Mouse (Mus musculus) limb, embryonic 13.5 days (tissue): ENCODE measurements around the gene Dclk3. TPM values are rescaled to one million over a fixed set of nuclear protein-coding genes. Genes with fewer than 3 reads are reported as not detected.
A peak's percentile ranks its signal among the peaks of the same experiment; 100 is the strongest.

Experiments used
- ATAC-seq: fragments of 200-750 bp; cut with Nextera tagmentation; 2 replicates; pipeline ENCODE4 v1.8.0; 2017; ENCODE audit warnings: low read depth, moderate number of reproducible peaks, moderate TSS enrichment; ENCODE audit not compliant: low FRiP score
- H3K27ac ChIP-seq: fragments of 300-500 bp; sonication (generic); 2 replicates; pipeline ENCODE4 v1.5.1; 2015; ENCODE audit warnings: inconsistent platforms, mild to moderate bottlenecking, moderate library complexity
- H3K27me3 ChIP-seq: fragments of 300-500 bp; sonication (generic); 2 replicates; pipeline ENCODE4 v1.6.1; 2015; ENCODE audit warnings: mild to moderate bottlenecking, inconsistent platforms
- H3K36me3 ChIP-seq: fragments of 300-500 bp; sonication (generic); 2 replicates; pipeline ENCODE4 v1.6.1; 2015; ENCODE audit warnings: inconsistent platforms, mild to moderate bottlenecking, moderate library complexity
- H3K4me1 ChIP-seq: fragments of 300-500 bp; sonication (generic); 2 replicates; pipeline ENCODE4 v1.6.1; 2015; ENCODE audit warnings: inconsistent platforms
- H3K4me2 ChIP-seq: fragments of 300-500 bp; sonication (generic); replicated peaks from 2 replicates; pipeline ENCODE4 v1.6.1; 2015; ENCODE audit warnings: inconsistent platforms, mild to moderate bottlenecking, moderate library complexity
- H3K4me3 ChIP-seq: fragments of 300-500 bp; sonication (generic); 2 replicates; pipeline ENCODE4 v1.5.1; 2015; ENCODE audit warnings: moderate library complexity, mild to moderate bottlenecking, inconsistent platforms
- H3K9ac ChIP-seq: fragments of 300-500 bp; sonication (generic); 2 replicates; pipeline ENCODE4 v1.6.1; 2015; ENCODE audit warnings: mild to moderate bottlenecking, inconsistent platforms
- H3K9me3 ChIP-seq: fragments of 300-500 bp; sonication (generic); 2 replicates; pipeline ENCODE4 v1.6.1; 2016; ENCODE audit warnings: inconsistent platforms
- WGBS: fragments of 180-500 bp; shearing (Covaris S2); methylation state at CpG from one replicate; pipeline ENCODE4 v1.1.7; 2015; 5-methylcytosine and 5-hydroxymethylcytosine counted together
- polyA plus RNA-seq: library from polyadenylated mRNA; unstranded; fragments of >200 nt; fragmentation: Nextera tagmentation; extraction: Ambion mirVana; gene quantifications from 2 replicates; pipeline ENCODE4 v1.2.1, GENCODE M21; 2015

Dclk3 gene
- 0.42 and 0.46 TPM in 2 replicates for polyA plus RNA-seq

DNA sequence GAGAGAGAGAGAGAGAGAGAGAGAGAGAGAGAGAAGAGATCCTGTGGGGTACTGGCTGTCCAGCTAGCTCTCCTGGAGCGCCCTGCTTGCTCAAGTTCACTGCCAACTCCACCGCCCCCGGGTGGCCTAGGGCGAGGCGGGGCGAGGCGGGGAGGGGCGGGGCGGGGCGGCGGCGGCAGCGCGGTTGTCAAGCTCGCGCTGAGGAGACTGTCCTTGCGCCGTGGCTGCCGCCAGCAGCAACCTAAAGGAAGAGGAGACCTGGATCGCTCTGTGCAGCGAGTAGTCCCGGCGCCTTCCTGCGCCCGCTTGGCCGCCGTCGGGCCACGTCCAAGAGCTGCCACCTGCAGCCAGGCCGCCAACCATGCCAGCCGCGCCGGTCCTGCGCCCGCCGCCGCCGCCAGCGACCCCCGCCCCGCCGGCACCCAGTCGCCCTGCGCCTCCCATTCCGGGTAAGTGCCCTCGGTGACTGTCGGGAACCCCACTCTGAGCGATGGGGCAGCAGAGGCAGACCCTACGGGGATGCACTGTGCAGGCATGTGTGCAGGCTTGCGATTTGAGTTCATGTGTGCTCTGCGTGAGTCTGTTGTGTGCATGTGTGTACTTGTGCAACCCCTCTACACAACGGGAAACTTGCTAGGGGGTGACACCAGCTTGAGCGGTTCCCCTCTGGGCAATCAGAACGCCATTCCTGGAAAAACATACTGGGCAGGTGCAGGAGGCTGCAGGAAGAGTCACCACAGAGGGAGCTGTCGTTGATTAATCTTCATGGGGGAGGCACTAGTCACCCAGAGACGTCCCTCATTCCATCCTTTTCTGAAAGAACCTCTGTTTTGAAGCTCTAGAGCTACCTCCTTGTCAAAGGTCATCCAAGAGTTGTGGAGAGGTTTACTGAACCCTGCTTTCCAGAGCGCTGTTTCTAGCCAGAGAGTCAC, at the start of gene Dclk3:
TSS of gene Dclk3 (plus strand) at position 178 of the 932 bp plus-strand sequence.
- Histone ChIP-seq H3K36me3 (no peaks in the 10 kb centered on the region), H3K4me3 (peak within 1 kb of the TSS; percentile 51), H3K27ac (no peak within 1 kb of the TSS), H3K27me3 (peaks cover 46% of the 10 kb centered on the region), H3K4me1 (peaks cover 8% of the 10 kb centered on the region), H3K9me3 (no peaks in the 10 kb centered on the region), H3K9ac (peak within 1 kb of the TSS; percentile 53), H3K4me2 (peak within 1 kb of the TSS; percentile 84)
- 6% methylated on average over 34 of the region's 57 CpGs for WGBS
- ATAC-seq = peak; percentile 59; the same call in 1 of the 2 replicates

DNA sequence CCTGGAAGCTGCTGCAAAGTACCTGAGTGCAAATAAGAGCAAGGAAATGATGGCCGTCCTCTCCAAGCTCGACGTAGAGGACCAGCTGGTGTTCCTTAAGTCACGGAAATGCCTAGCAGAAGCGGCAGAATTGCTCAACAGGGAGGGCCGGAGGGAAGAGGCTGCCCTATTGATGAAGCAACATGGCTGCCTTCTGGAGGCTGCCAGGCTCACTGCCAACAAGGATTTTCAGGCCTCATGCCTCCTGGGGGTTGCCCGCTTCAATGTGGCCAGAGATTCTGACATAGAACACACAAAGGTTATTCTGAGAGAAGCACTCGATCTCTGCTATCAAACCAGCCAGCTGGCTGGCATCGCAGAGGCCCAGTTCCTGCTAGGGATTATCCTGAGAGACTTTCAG, 48.9 kb upstream of the Dclk3 start:
- no peaks in the 10 kb centered on the region for H3K36me3 ChIP-seq
- H3K4me3 ChIP-seq = no peak overlapping the region
- H3K4me1 ChIP-seq = no peaks in the 10 kb centered on the region; the same call in 1 of the 2 replicates
- WGBS = 80% methylated on average over 9 of the region's 9 CpGs
- ATAC-seq = no peak
- H3K27me3 ChIP-seq = no peaks in the 10 kb centered on the region
- no peak overlapping the region for H3K4me2 ChIP-seq
- H3K9me3 ChIP-seq = no peaks in the 10 kb centered on the region
- no peak overlapping the region for H3K9ac ChIP-seq
- no peak overlapping the region for H3K27ac ChIP-seq

DNA sequence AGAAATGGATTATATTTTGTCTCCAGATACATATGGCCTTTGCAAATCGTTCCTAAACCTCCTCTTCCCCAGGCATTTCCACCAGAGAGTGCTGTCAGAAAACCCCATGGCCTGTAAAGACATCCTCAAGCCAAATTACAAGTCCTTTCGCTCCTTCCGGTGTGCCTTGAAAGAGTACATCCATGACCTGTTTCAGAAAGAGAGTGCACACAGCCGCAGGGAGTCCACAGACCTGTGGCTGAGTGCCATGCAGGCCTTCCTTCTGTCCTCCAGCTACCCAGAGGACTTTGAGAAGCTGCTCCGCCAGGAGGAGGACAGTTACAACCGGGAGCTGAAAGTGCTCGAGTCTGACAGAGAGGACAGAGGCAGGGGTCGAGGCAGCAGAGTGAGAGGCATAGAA, 47.8 kb upstream of the Dclk3 start:
- Histone ChIP-seq H3K27ac (no peak overlapping the region), H3K4me2 (no peak overlapping the region), H3K36me3 (no peaks in the 10 kb centered on the region), H3K27me3 (no peaks in the 10 kb centered on the region), H3K4me3 (no peak overlapping the region), H3K4me1 (no peaks in the 10 kb centered on the region), H3K9ac (no peak overlapping the region), H3K9me3 (no peaks in the 10 kb centered on the region)
- 79% methylated on average over 8 of the region's 8 CpGs for WGBS
- no peak for ATAC-seq

DNA sequence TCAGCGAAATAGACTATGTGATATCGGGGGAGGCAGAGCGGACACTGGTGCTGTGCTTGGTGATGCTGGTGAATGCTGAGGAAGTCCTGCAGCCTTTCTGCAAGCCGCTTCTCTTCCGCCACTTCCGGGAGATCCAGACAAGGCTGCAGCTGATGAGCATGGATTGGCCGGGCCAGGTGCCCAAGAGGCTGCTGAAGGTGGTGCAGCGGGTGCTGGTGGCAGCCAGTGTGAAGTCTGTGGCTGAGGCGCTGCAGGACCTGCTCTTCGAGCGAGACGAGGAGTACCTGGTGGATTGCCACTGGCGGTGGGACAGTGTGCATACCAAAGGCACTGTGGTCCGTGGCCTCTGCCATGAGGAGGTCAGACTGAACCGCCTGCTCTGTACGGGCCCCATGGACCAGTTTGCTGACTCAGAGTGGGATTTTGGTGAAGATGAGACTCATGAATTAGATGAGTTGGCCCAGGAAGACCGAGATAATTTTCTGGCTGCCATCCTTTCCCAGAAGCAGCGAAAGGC, 46.9 kb upstream of the Dclk3 start:
- Histone ChIP-seq H3K9ac (no peak overlapping the region), H3K36me3 (no peaks in the 10 kb centered on the region), H3K4me1 (no peaks in the 10 kb centered on the region), H3K9me3 (no peaks in the 10 kb centered on the region), H3K27ac (no peak overlapping the region), H3K4me3 (no peak overlapping the region), H3K27me3 (no peaks in the 10 kb centered on the region), H3K4me2 (no peak overlapping the region)
- 90% methylated on average over 18 of the region's 18 CpGs for WGBS
- ATAC-seq = no peak

DNA sequence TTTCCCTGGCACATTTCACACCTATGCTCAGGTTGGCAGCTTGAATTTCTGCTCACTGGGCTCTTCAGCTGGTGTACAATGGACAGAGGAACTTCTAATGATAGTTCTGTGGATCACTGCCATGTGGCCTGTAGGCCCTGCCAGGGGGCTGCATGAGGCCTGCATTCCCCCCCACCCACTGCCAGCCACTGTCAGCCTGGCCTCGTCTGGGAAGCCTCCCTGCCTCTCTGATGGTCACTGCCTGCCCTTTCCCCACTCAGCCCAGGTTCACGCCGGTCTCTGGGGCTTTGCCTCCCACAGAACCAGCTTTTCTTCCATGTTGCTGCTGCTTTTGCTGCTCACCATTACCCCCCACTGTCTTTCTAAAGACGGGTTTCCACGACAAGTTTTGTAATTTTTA, 43.6 kb upstream of the Dclk3 start:
- Histone ChIP-seq H3K4me1 (no peaks in the 10 kb centered on the region), H3K27me3 (no peaks in the 10 kb centered on the region), H3K4me2 (no peak overlapping the region), H3K36me3 (no peaks in the 10 kb centered on the region), H3K9ac (no peak overlapping the region), H3K4me3 (no peak overlapping the region), H3K27ac (no peak overlapping the region), H3K9me3 (no peaks in the 10 kb centered on the region)
- ATAC-seq = no peak
- 72% methylated on average over 5 of the region's 5 CpGs for WGBS

DNA sequence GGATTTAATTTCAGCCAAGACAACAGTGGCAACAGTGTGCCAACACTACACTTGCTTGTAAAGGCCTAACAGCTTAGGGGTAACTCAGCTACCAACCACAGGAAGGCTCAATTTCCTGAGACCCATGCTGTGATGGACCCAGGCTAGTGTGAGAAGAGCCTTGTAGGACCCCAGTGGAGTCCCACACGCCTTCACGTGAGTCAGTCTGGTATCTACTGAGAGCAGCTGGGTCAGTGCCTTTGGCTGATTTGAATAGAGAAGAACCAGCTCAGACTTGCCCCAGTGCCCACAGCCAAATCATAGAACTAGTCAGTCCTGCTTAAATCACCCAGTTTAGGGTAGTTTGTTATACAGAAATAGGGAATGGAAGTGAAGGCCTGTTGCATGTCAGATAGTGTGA, 40.8 kb upstream of the Dclk3 start:
- Histone ChIP-seq H3K27me3 (no peaks in the 10 kb centered on the region), H3K4me3 (no peak overlapping the region), H3K27ac (no peak overlapping the region), H3K9ac (no peak overlapping the region), H3K4me1 (no peaks in the 10 kb centered on the region), H3K9me3 (no peaks in the 10 kb centered on the region), H3K4me2 (no peak overlapping the region), H3K36me3 (no peaks in the 10 kb centered on the region)
- 77% methylated on average over 2 of the region's 2 CpGs for WGBS
- no peak for ATAC-seq

DNA sequence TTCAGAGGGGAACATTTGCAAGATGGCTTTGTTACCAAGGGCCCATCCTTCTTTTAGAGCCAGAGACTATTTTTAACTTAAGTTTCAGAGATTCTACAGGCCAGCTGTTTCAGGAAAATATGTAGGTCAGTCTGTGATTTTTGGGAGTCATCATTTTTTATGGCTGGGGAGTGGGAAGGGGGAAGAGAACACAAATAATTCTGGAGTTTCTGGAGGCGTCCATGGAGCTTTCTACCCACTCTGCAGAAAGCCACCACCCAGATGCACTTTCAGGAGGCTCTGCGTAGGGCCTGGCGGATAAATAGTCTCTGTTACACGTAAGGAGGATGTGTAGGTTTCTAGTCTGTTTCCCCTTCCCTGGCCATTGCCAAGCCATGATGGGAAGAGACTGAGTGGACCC, 38.8 kb upstream of the Dclk3 start:
- 77% methylated on average over 4 of the region's 4 CpGs for whole genome bisulfite sequencing
- no peaks in the 10 kb centered on the region for H3K9me3 ChIP-seq
- no peak overlapping the region for H3K4me2 ChIP-seq
- no peak overlapping the region for H3K27ac ChIP-seq
- H3K4me1 ChIP-seq = no peaks in the 10 kb centered on the region
- no peak overlapping the region for H3K9ac ChIP-seq
- no peaks in the 10 kb centered on the region for H3K36me3 ChIP-seq
- H3K4me3 ChIP-seq = no peak overlapping the region
- H3K27me3 ChIP-seq = no peaks in the 10 kb centered on the region
- ATAC-seq = no peak

DNA sequence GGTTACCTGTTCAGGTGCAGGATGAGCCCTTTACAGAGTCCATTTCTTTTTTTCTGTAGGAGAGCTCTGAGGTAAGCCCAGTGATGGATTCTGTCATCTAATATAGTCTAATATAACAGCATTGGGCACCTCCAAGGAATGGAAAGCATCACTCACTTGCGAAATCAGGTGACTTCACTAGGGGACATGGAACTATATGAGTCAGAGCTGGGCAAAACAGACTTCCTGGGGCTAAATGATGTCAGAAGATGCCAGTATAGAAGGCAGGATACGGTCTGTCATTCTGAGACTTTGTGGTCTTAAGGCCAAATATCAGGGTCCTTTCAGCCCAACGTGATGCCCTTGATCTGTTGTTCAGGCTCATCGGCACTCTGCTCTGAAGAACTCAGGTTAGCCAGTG, 35.7 kb upstream of the Dclk3 start:
- Histone ChIP-seq H3K27ac (no peak overlapping the region), H3K9me3 (no peaks in the 10 kb centered on the region), H3K4me2 (no peak overlapping the region), H3K4me1 (peaks cover 4% of the 10 kb centered on the region; the same call in 1 of the 2 replicates), H3K27me3 (no peaks in the 10 kb centered on the region), H3K9ac (no peak overlapping the region), H3K36me3 (no peaks in the 10 kb centered on the region), H3K4me3 (no peak overlapping the region)
- 89% methylated on average over 4 of the region's 4 CpGs for WGBS
- no peak for ATAC-seq

DNA sequence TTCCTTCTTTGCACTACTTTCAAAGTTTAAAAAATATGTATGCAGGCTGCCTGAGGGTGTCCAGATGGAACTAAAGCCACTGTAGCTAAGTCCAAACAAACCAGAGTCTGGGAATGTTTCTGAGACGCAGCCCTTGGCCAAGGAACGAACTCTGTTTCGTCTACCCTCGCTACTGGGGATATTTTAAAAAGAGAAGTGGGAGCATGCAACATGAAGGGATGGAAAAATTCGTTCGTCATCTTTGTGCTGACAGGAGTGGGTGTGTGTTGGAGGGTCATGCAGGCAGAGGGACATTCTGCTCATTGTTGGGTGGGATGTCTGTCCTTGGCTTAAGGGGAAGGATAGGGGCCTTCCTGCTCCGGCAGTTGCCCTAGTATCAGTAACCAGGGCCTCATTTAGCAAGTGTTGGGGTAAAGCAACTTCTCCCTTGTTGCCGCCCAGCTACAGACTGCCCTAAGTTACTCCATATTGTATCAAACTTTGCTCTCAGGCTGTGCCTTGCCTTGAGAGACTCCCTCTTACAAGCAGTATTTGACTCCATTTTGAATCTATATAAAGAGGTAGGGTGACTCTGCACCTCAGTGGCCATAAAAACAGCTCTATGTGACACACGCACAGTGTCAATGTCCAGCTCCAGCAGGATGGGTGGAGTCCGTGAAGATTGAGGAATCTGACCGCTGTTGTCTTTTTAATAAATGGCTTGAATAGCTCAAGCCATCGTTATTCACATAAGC, 34.4 kb upstream of the Dclk3 start:
- H3K36me3 ChIP-seq = no peaks in the 10 kb centered on the region
- ATAC-seq = no peak
- no peak overlapping the region for H3K4me3 ChIP-seq
- H3K9ac ChIP-seq = no peak overlapping the region
- no peak overlapping the region for H3K27ac ChIP-seq
- H3K4me2 ChIP-seq = no peak overlapping the region
- H3K9me3 ChIP-seq = no peaks in the 10 kb centered on the region
- 82% methylated on average over 12 of the region's 12 CpGs for WGBS
- H3K4me1 ChIP-seq = peaks cover 6% of the 10 kb centered on the region; the same call in 1 of the 2 replicates
- H3K27me3 ChIP-seq = no peaks in the 10 kb centered on the region

DNA sequence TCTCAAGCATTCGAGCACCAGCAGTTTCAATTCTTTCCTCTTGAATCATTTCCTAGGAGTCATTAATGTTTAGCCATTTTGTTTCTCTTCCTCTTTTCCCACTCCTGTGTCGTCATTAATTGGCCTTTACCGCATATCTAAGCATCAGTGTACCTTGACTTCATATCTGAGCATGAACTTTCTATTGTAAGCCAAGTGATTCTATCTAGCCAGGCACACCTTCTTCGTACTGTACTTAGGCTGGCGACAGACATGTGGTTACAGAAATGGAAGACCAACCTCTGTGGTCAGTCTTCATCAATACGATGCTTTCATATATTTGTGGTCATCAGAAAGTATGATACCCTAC, 33.8 kb upstream of the Dclk3 start:
- peaks cover 6% of the 10 kb centered on the region; the same call in 1 of the 2 replicates for H3K4me1 ChIP-seq
- H3K27ac ChIP-seq = no peak overlapping the region
- no peaks in the 10 kb centered on the region for H3K27me3 ChIP-seq
- WGBS = 89% methylated on average over 6 of the region's 6 CpGs
- H3K4me3 ChIP-seq = no peak overlapping the region
- no peaks in the 10 kb centered on the region for H3K36me3 ChIP-seq
- H3K9ac ChIP-seq = no peak overlapping the region
- no peaks in the 10 kb centered on the region for H3K9me3 ChIP-seq
- no peak overlapping the region for H3K4me2 ChIP-seq
- no peak for ATAC-seq

DNA sequence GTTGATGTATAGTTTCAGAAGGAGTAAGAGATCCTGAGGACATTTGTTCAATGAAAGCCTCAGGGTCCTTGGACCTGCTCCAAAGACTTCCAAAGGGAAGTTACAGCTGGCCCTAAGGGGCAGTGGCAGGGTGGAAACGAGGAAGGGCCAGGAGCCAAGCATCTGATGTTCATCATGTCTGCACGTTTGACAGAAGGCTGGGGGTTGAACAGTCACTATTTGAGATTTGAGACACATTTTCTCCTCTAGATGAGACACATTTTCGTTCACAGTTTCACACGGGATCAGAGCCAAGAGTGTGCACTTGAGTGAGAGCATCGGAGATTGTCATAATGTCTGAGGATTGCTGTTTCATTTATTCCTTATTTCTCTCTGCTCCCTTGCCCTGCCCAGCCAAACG, 30.9 kb upstream of the Dclk3 start:
- no peaks in the 10 kb centered on the region for H3K27me3 ChIP-seq
- 51% methylated on average over 6 of the region's 6 CpGs for WGBS
- H3K27ac ChIP-seq = no peak overlapping the region
- H3K4me2 ChIP-seq = no peak overlapping the region
- H3K4me1 ChIP-seq = peaks cover 6% of the 10 kb centered on the region; the same call in 1 of the 2 replicates
- H3K9ac ChIP-seq = no peak overlapping the region
- ATAC-seq = no peak
- H3K4me3 ChIP-seq = no peak overlapping the region
- no peaks in the 10 kb centered on the region for H3K36me3 ChIP-seq
- H3K9me3 ChIP-seq = no peaks in the 10 kb centered on the region

DNA sequence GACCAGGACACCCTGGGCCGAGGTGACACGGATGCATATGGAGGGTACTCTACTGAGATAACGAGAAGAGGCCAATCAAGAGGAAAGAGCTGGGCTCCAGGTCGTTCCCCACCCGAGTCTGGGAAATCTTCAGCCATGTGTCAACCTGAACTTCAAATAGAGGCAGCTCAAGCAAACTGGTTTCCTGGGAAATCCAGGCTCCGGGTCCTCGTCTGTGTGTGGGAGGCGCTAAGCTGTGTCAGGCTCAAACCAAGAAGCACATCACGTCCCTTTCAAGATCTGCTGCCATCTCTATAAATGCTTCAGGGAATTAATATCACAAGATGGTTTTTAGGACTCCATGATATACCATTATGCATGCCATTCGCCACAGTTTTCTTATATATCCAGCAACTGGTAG, 30.5 kb upstream of the Dclk3 start:
- no peak for ATAC-seq
- WGBS = 74% methylated on average over 10 of the region's 10 CpGs
- Histone ChIP-seq H3K4me1 (peaks cover 6% of the 10 kb centered on the region; the same call in 1 of the 2 replicates), H3K4me2 (no peak overlapping the region), H3K4me3 (no peak overlapping the region), H3K27ac (no peak overlapping the region), H3K27me3 (no peaks in the 10 kb centered on the region), H3K9ac (no peak overlapping the region), H3K36me3 (no peaks in the 10 kb centered on the region), H3K9me3 (no peaks in the 10 kb centered on the region)
